Mouse (Mus musculus) olfactory bulb, adult 2 months (tissue): ENCODE results near the gene Hoxc8. TPM values are rescaled to one million over a fixed set of nuclear protein-coding genes. Genes with fewer than 3 reads are reported as not detected.

Experiments
- H3K27ac ChIP-seq: fragments of 200-500 bp; 2 replicates; pipeline ENCODE4 v1.5.1; 2012; ENCODE audit warnings: low read depth, low read length; ENCODE audit not compliant: insufficient read depth
- H3K4me1 ChIP-seq: fragments of 200-500 bp; 2 replicates; pipeline ENCODE4 v1.6.1; 2012; ENCODE audit warnings: low read length; ENCODE audit not compliant: control insufficient read depth, insufficient read depth
- H3K4me3 ChIP-seq: fragments of 200-500 bp; 2 replicates; pipeline ENCODE4 v1.5.1; 2012; ENCODE audit warnings: mild to moderate bottlenecking, low read depth, low read length, moderate library complexity; ENCODE audit not compliant: insufficient read depth
- CTCF ChIP-seq: fragments of 200-500 bp; IDR thresholded peaks from 2 replicates; pipeline ENCODE4 v1.5.1; 2012; ENCODE audit warnings: low read depth, mild to moderate bottlenecking, low read length, moderate library complexity; ENCODE audit not compliant: insufficient read depth
- POLR2A ChIP-seq: fragments of 200-500 bp; IDR thresholded peaks from 2 replicates; pipeline ENCODE4 v1.6.1; 2012; ENCODE audit warnings: mild to moderate bottlenecking, low read depth, low read length, moderate library complexity; ENCODE audit not compliant: insufficient read depth
- WGBS: fragments of 180-500 bp; shearing (Covaris S2); methylation state at CpG from one replicate; pipeline ENCODE4 v1.1.7; 2018; 5-methylcytosine and 5-hydroxymethylcytosine counted together
- polyA plus RNA-seq: library from polyadenylated mRNA; stranded (reverse); fragments of >200 nt; gene quantifications from 2 replicates; pipeline ENCODE4 v1.2.4, GENCODE M21; 2012; ENCODE audit warnings: low replicate concordance; ENCODE audit not compliant: missing spikeins, insufficient read depth, insufficient read length

Gene Hoxc8
- polyA plus RNA-seq = not detected in 2 replicates

- 0 out of 2 replicates have a peak, but pooled peaks cover 2% of the 10 kb centered on the region for H3K4me1 ChIP-seq
- TF ChIP-seq CTCF (no peak), POLR2A (no peak)
- no peak within 1 kb of the TSS for H3K27ac ChIP-seq
- H3K4me3 ChIP-seq = no peak within 1 kb of the TSS
- WGBS = 2% methylated on average over 69 of the region's 69 CpGs
Measured at GRCm38 (mm10) chr15:102990461-102991397, at the start of gene Hoxc8. Gene Hoxc8, plus strand, starts transcription at chr15:102990607.

- WGBS = under 1% methylated on average over 52 of the region's 53 CpGs
Measured at GRCm38 (mm10) chr15:102942739-102943467, 47.5 kb upstream of the Hoxc8 start.

GRCm38 (mm10) chr15:102943468-102943813, 47.0 kb upstream of the Hoxc8 start:
- H3K4me3 ChIP-seq = no peak overlapping the region
- 0 out of 2 replicates have a peak, but pooled peaks cover 3% of the 10 kb centered on the region for H3K4me1 ChIP-seq
- no peak for TF ChIP-seq POLR2A
- no peak for TF ChIP-seq CTCF
- WGBS = 5% methylated on average over 5 of the region's 5 CpGs
- no peak overlapping the region for H3K27ac ChIP-seq

More at GRCm38 (mm10) chr15:102942739-102943467, 47.5 kb upstream of the Hoxc8 start:
- Histone ChIP-seq H3K27ac (no peak overlapping the region), H3K4me1 (0 out of 2 replicates have a peak, but pooled peaks cover 3% of the 10 kb centered on the region), H3K4me3 (no peak overlapping the region)
- TF ChIP-seq CTCF (no peak), POLR2A (no peak)

- Histone ChIP-seq H3K4me3 (no peak overlapping the region), H3K4me1 (0 out of 2 replicates have a peak, but pooled peaks cover 3% of the 10 kb centered on the region), H3K27ac (no peak overlapping the region)
- TF ChIP-seq CTCF (no peak), POLR2A (no peak)
- 14% methylated on average over 22 of the region's 22 CpGs for WGBS
Measured at GRCm38 (mm10) chr15:102945185-102946077, 45.0 kb upstream of the Hoxc8 start.

GRCm38 (mm10) chr15:102947276-102947675, 43.1 kb upstream of the Hoxc8 start:
- no peak for TF ChIP-seq CTCF
- TF ChIP-seq POLR2A = no peak
- H3K4me1 ChIP-seq = 0 out of 2 replicates have a peak, but pooled peaks cover 3% of the 10 kb centered on the region
- H3K4me3 ChIP-seq = no peak overlapping the region
- no peak overlapping the region for H3K27ac ChIP-seq
- 7% methylated on average over 9 of the region's 9 CpGs for WGBS

GRCm38 (mm10) chr15:102948842-102949241, 41.6 kb upstream of the Hoxc8 start:
- 18% methylated on average over 2 of the region's 2 CpGs for WGBS

GRCm38 (mm10) chr15:102949696-102950095, 40.7 kb upstream of the Hoxc8 start:
- 2% methylated on average over 20 of the region's 20 CpGs for WGBS
- H3K27ac ChIP-seq = no peak overlapping the region

More at GRCm38 (mm10) chr15:102948842-102949241, 41.6 kb upstream of the Hoxc8 start:
- Histone ChIP-seq H3K4me1 (no peaks in the 10 kb centered on the region), H3K27ac (no peak overlapping the region), H3K4me3 (no peak overlapping the region)
- TF ChIP-seq POLR2A = no peak
- no peak for TF ChIP-seq CTCF

GRCm38 (mm10) chr15:102950877-102951276, 39.5 kb upstream of the Hoxc8 start:
- no peak overlapping the region for H3K4me3 ChIP-seq
- H3K27ac ChIP-seq = no peak overlapping the region
- WGBS = 10% methylated on average over 2 of the region's 2 CpGs
- no peaks in the 10 kb centered on the region for H3K4me1 ChIP-seq
- TF ChIP-seq POLR2A (no peak), CTCF (no peak)

More at GRCm38 (mm10) chr15:102949696-102950095, 40.7 kb upstream of the Hoxc8 start:
- TF ChIP-seq POLR2A (no peak), CTCF (no peak)
- Histone ChIP-seq H3K4me3 (no peak overlapping the region), H3K4me1 (no peaks in the 10 kb centered on the region)
